Mouse (Mus musculus) heart, postnatal 25 days (tissue): Measurements from ENCODE around the gene Mars2. TPM values are rescaled to one million over a fixed set of nuclear protein-coding genes. Genes with fewer than 3 reads are reported as not detected.

Experiments
- total RNA-seq, 2 experiments: library from RNA; stranded (reverse); gene quantifications; 2 replicates each; pipeline ENCODE4 v1.2.3; 2021

Mars2 gene
- total RNA-seq, 2 experiments from 2014 or later: 5.3 to 5.4 TPM

Other genes starting within 250 kb of the Mars2 start
- gene Sf3b1, start 209.7 kb upstream of the Mars2 start, total RNA-seq: 10 to 100 TPM; 69.3 to 87.4 TPM
- gene Coq10b, start 184.4 kb upstream of the Mars2 start, total RNA-seq: 10 to 100 TPM; 24.2 to 67.0 TPM
- gene Hspe1, start 149.0 kb upstream of the Mars2 start, total RNA-seq: 100 to 1,000 TPM; 159 to 187 TPM
- gene Hspd1, start 148.9 kb upstream of the Mars2 start, total RNA-seq: 100 to 1,000 TPM; 361 to 395 TPM
- 10 to 100 TPM; 32.5 to 34.4 TPM for gene Mob4, start 105.9 kb upstream of the Mars2 start, total RNA-seq
- 10 to 100 TPM; 14.2 to 14.4 TPM for gene Rftn2, start 10.4 kb upstream of the Mars2 start, total RNA-seq
- not detected for gene Boll, start 126.3 kb downstream of the Mars2 start, total RNA-seq
- gene Plcl1, start 168.7 kb downstream of the Mars2 start, total RNA-seq: 1 to 10 TPM; 3.8 to 6.1 TPM